Mouse (Mus musculus): ENCODE measurements around the gene Nudt12. TPM values are rescaled to one million over a fixed set of nuclear protein-coding genes. Genes with fewer than 3 reads are reported as not detected.

The Nudt12 gene
- polyA plus RNA-seq (2015; fragmentation: Nextera tagmentation; extraction: Ambion mirVana), result 2.7 and 4.4 TPM in 2 replicates

GRCm38 (mm10) chr17:59013091-59013459 lies at the start of gene Nudt12:
TSS of gene Nudt12 (minus strand) at chr17:59013372.

DNA sequence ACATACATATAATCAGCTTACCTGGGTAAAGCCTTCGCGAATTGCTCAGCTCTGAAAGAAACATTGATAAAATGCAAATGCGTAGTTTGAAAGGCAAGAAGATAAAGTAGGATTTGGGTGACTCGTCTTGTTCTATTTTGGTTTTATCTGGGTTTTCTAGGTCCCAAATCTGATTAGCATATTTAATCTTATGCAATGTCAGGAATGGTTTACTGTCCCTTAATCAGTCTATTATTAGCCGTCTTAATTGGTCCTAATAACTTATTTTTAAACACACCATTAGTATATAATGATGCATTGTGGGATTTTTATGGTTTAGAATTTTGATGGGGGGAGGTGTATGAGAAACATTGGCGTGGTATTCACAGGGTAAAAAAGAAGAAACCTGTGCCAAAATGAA lies 21.9 kb downstream of the Nudt12 start, which contains the start of gene Pdzph1:
Gene Pdzph1, minus strand, starts transcription at position 101 of the 400 bp plus-strand sequence.

Other genes starting within 250 kb of the Nudt12 start
- gene Pdzph1, start 22.0 kb downstream of the Nudt12 start, polyA plus RNA-seq (2015; fragmentation: Nextera tagmentation; extraction: Ambion mirVana), result 0.89 and 1.1 TPM in 2 replicates

Measured in neural tube, postnatal 0 days (tissue).